Mouse (Mus musculus) embryonic facial prominence, embryonic 15.5 days (tissue): ENCODE measurements around the gene Klf9. TPM values are rescaled to one million over a fixed set of nuclear protein-coding genes. Genes with fewer than 3 reads are reported as not detected.
"Not testable (repeated sequence)": the region's sequence is repeated elsewhere in the genome, so short reads cannot be mapped to it uniquely, and the experiment has no call there.

Experiments
- ATAC-seq: fragments of 200-750 bp; cut with Nextera tagmentation; 2 replicates; pipeline ENCODE4 v1.8.0; 2017; ENCODE audit warnings: low read depth, moderate TSS enrichment; ENCODE audit not compliant: insufficient number of reproducible peaks, low FRiP score, low TSS enrichment
- H3K27ac ChIP-seq: fragments of 300-500 bp; sonication (generic); replicated peaks from 2 replicates; pipeline ENCODE4 v1.5.1; 2015; ENCODE audit warnings: mild to moderate bottlenecking, inconsistent platforms
- H3K27me3 ChIP-seq: fragments of 300-500 bp; sonication (generic); 2 replicates; pipeline ENCODE4 v1.6.1; 2015; ENCODE audit warnings: inconsistent platforms
- H3K36me3 ChIP-seq: fragments of 300-500 bp; sonication (generic); 2 replicates; pipeline ENCODE4 v1.6.1; 2015; ENCODE audit warnings: mild to moderate bottlenecking, inconsistent platforms
- H3K4me1 ChIP-seq: fragments of 300-500 bp; sonication (generic); 2 replicates; pipeline ENCODE4 v1.6.1; 2015; ENCODE audit warnings: inconsistent platforms
- H3K4me2 ChIP-seq: fragments of 300-500 bp; sonication (generic); replicated peaks from 2 replicates; pipeline ENCODE4 v1.6.1; 2015; ENCODE audit warnings: mild to moderate bottlenecking, inconsistent platforms
- H3K4me3 ChIP-seq: fragments of 300-500 bp; sonication (generic); replicated peaks from 2 replicates; pipeline ENCODE4 v1.5.1; 2015; ENCODE audit warnings: mild to moderate bottlenecking, inconsistent platforms
- H3K9ac ChIP-seq: fragments of 300-500 bp; sonication (generic); 2 replicates; pipeline ENCODE4 v1.6.1; 2015; ENCODE audit warnings: inconsistent platforms
- H3K9me3 ChIP-seq: fragments of 300-500 bp; sonication (generic); replicated peaks from 2 replicates; pipeline ENCODE4 v1.6.1; 2016; ENCODE audit warnings: inconsistent platforms
- WGBS: fragments of 180-500 bp; shearing (Covaris S2); methylation state at CpG from one replicate; pipeline ENCODE4 v1.1.7; 2015; 5-methylcytosine and 5-hydroxymethylcytosine counted together
- polyA plus RNA-seq: library from polyadenylated mRNA; unstranded; fragments of >200 nt; fragmentation: Nextera tagmentation; extraction: Ambion mirVana; gene quantifications from 2 replicates; pipeline ENCODE4 v1.2.1, GENCODE M21; 2015

Gene Klf9
- polyA plus RNA-seq, 1 experiment from 2014 or later: 7.5 TPM

GRCm38 (mm10) chr19:23142427-23143073, 1.5 kb downstream of the Klf9 start:
- Histone ChIP-seq H3K27me3 (peaks cover 10% of the 10 kb centered on the region; the same call in 1 of the 2 replicates), H3K36me3 (no peaks in the 10 kb centered on the region), H3K4me1 (peaks cover 34% of the 10 kb centered on the region), H3K4me3 (peak overlapping the region; percentile 62), H3K4me2 (peak overlapping the region; percentile 94), H3K27ac (no peak overlapping the region), H3K9me3 (no peaks in the 10 kb centered on the region), H3K9ac (peak overlapping the region; percentile 53; the same call in 1 of the 2 replicates)
- no peak for ATAC-seq
- 3% methylated on average over 28 of the region's 28 CpGs for WGBS

GRCm38 (mm10) chr19:23143074-23143445, 2.0 kb downstream of the Klf9 start:
- H3K27ac ChIP-seq: no peak overlapping the region
- WGBS: 62% methylated on average over 7 of the region's 7 CpGs
- H3K4me1 ChIP-seq: peaks cover 34% of the 10 kb centered on the region
- H3K4me3 ChIP-seq: peak overlapping the region; percentile 62
- ATAC-seq: no peak
- no peak overlapping the region for H3K9ac ChIP-seq
- no peaks in the 10 kb centered on the region for H3K36me3 ChIP-seq
- peak overlapping the region; percentile 94 for H3K4me2 ChIP-seq
- no peaks in the 10 kb centered on the region for H3K9me3 ChIP-seq
- peaks cover 6% of the 10 kb centered on the region; the same call in 1 of the 2 replicates for H3K27me3 ChIP-seq

- Histone ChIP-seq H3K27ac (no peak overlapping the region), H3K27me3 (0 out of 2 replicates have a peak, but pooled peaks cover 3% of the 10 kb centered on the region), H3K4me1 (peaks cover 34% of the 10 kb centered on the region), H3K9me3 (no peaks in the 10 kb centered on the region), H3K9ac (no peak overlapping the region), H3K4me2 (peak overlapping the region; percentile 94), H3K4me3 (peak overlapping the region; percentile 10; the same call in 1 of the 2 replicates), H3K36me3 (no peaks in the 10 kb centered on the region)
- ATAC-seq: no peak
- WGBS: 83% methylated on average over 8 of the region's 8 CpGs
Measured at GRCm38 (mm10) chr19:23143541-23143940, 2.5 kb downstream of the Klf9 start.

- H3K9ac ChIP-seq: no peak overlapping the region
- no peak for ATAC-seq
Measured at GRCm38 (mm10) chr19:23144031-23144430, 3.0 kb downstream of the Klf9 start.

GRCm38 (mm10) chr19:23145146-23145545, 4.1 kb downstream of the Klf9 start:
- no peaks in the 10 kb centered on the region for H3K9me3 ChIP-seq
- H3K4me1 ChIP-seq: peaks cover 32% of the 10 kb centered on the region
- H3K4me3 ChIP-seq: no peak overlapping the region
- H3K9ac ChIP-seq: no peak overlapping the region
- WGBS: 85% methylated on average over 3 of the region's 3 CpGs
- no peak for ATAC-seq
- no peaks in the 10 kb centered on the region for H3K36me3 ChIP-seq
- no peak overlapping the region for H3K27ac ChIP-seq
- 0 out of 2 replicates have a peak, but pooled peaks cover 3% of the 10 kb centered on the region for H3K27me3 ChIP-seq
- H3K4me2 ChIP-seq: no peak overlapping the region

More at GRCm38 (mm10) chr19:23144031-23144430, 3.0 kb downstream of the Klf9 start:
- Histone ChIP-seq H3K36me3 (no peaks in the 10 kb centered on the region), H3K4me2 (0 out of 2 replicates have a peak overlapping the region, but pooled peaks have one; percentile 94), H3K4me3 (no peak overlapping the region), H3K4me1 (peaks cover 34% of the 10 kb centered on the region), H3K27ac (no peak overlapping the region), H3K9me3 (no peaks in the 10 kb centered on the region), H3K27me3 (0 out of 2 replicates have a peak, but pooled peaks cover 3% of the 10 kb centered on the region)
- 47% methylated on average over 9 of the region's 9 CpGs for WGBS

GRCm38 (mm10) chr19:23145575-23145974, 4.5 kb downstream of the Klf9 start:
- not testable (repeated sequence) for ATAC-seq, H3K4me2 ChIP-seq, H3K27me3 ChIP-seq, H3K36me3 ChIP-seq, H3K9ac ChIP-seq, H3K9me3 ChIP-seq, H3K4me3 ChIP-seq, H3K27ac ChIP-seq
- WGBS: 86% methylated on average over 7 of the region's 7 CpGs
- H3K4me1 ChIP-seq: peaks cover 31% of the 10 kb centered on the region

GRCm38 (mm10) chr19:23146409-23146861, 5.4 kb downstream of the Klf9 start:
- ATAC-seq: no peak
- no peaks in the 10 kb centered on the region for H3K9me3 ChIP-seq
- 0 out of 2 replicates have a peak, but pooled peaks cover 3% of the 10 kb centered on the region for H3K27me3 ChIP-seq
- H3K4me3 ChIP-seq: no peak overlapping the region
- H3K9ac ChIP-seq: no peak overlapping the region
- H3K4me2 ChIP-seq: no peak overlapping the region
- no peak overlapping the region for H3K27ac ChIP-seq
- no peaks in the 10 kb centered on the region for H3K36me3 ChIP-seq
- H3K4me1 ChIP-seq: peaks cover 30% of the 10 kb centered on the region
- 59% methylated on average over 12 of the region's 12 CpGs for WGBS

GRCm38 (mm10) chr19:23147026-23147966, 6.3 kb downstream of the Klf9 start:
- H3K4me1 ChIP-seq: peaks cover 29% of the 10 kb centered on the region
- H3K27ac ChIP-seq: no peak overlapping the region
- no peaks in the 10 kb centered on the region for H3K36me3 ChIP-seq
- H3K27me3 ChIP-seq: no peaks in the 10 kb centered on the region
- no peak overlapping the region for H3K4me3 ChIP-seq
- H3K9me3 ChIP-seq: no peaks in the 10 kb centered on the region
- WGBS: 73% methylated on average over 15 of the region's 15 CpGs
- no peak overlapping the region for H3K4me2 ChIP-seq
- no peak overlapping the region for H3K9ac ChIP-seq
- ATAC-seq: no peak

- Histone ChIP-seq H3K4me1 (peaks cover 17% of the 10 kb centered on the region), H3K4me3 (no peak overlapping the region), H3K36me3 (no peaks in the 10 kb centered on the region), H3K9me3 (no peaks in the 10 kb centered on the region), H3K27me3 (no peaks in the 10 kb centered on the region), H3K27ac (no peak overlapping the region), H3K4me2 (no peak overlapping the region), H3K9ac (no peak overlapping the region)
- ATAC-seq: no peak
- WGBS: 73% methylated on average over 7 of the region's 7 CpGs
Measured at GRCm38 (mm10) chr19:23149465-23150410, 8.7 kb downstream of the Klf9 start.

- Histone ChIP-seq H3K4me1 (peaks cover 17% of the 10 kb centered on the region), H3K4me2 (no peak overlapping the region), H3K9ac (no peak overlapping the region), H3K9me3 (no peaks in the 10 kb centered on the region), H3K27me3 (no peaks in the 10 kb centered on the region), H3K36me3 (no peaks in the 10 kb centered on the region), H3K4me3 (no peak overlapping the region), H3K27ac (no peak overlapping the region)
- no peak for ATAC-seq
- 80% methylated on average over 14 of the region's 14 CpGs for WGBS
Measured at GRCm38 (mm10) chr19:23150556-23151265, 9.7 kb downstream of the Klf9 start.
